Mouse (Mus musculus): ENCODE data around the gene Trp73. TPM values are rescaled to one million over a fixed set of nuclear protein-coding genes. Genes with fewer than 3 reads are reported as not detected.

Gene Trp73
- polyA plus RNA-seq, 1 experiment from 2014 or later = 0.20 TPM

DNA sequence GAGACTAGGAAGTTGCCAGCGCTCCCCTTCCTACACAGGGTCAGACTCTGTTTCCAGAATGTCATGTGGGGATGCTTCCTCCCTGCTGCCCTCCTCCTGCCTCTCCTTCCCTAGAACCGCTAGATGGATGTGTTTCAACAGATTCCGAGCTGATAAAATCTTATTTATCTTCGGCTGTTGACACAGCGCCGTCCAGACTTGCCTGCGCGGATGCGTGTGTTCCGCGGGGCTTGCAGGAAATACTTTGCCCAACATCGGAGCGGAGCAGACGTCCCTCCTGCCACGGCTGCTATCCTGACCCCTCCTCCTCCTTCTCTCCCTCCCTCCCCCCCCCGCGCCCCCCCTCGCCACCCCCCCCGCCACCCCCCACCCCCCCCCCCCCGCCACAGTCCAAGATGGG is 68.5 kb downstream of the Trp73 start:
- Histone ChIP-seq H3K9me3 (replicated peaks; ENCODE audit: control insufficient read depth, low read length) (no peaks in the 10 kb centered on the region), H3K36me3 (ENCODE audit: control insufficient read depth, insufficient read depth) (no peaks in the 10 kb centered on the region), H3K4me3 (ENCODE audit: low read length) (no peak overlapping the region), H3K4me1 (ENCODE audit: control insufficient read depth, insufficient read depth, low read length) (no peaks in the 10 kb centered on the region), H3K27me3 (ENCODE audit: control insufficient read depth, insufficient read depth, low read length) (peaks cover 28% of the 10 kb centered on the region), H3K9ac (ENCODE audit: low read length) (no peak overlapping the region), H3K4me2 (ENCODE audit: low read depth, low read length) (no peak overlapping the region), H3K27ac (ENCODE audit: low read length) (no peak overlapping the region)
- ATAC-seq (replicated peaks; ENCODE audit: extremely low read depth, insufficient read depth, low FRiP score) = no peak; the same call in 1 of the 2 replicates
- WGBS = 2% methylated on average over 15 of the region's 20 CpGs

DNA sequence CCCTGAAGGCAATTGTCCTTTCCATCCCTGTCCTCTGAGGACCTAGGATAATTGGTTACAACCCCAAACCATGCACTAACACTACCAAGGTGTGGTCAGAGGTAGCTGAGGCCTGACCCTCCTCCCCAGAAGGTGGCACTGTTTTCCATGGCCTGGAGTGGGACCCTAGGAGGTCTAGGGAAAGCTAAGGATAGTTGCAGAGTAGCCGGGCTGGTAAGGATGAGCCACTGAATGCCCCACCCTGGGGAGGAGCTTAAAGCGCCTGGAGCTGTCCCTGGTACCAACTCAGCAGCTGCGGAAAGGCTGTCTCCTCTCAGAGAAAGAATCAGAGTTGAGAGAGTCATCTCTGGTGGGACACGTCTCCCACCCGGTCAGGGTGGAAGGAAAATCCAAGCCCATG is 69.1 kb downstream of the Trp73 start:
- 0 out of 2 replicates have a peak, but pooled peaks have one; percentile 35 for ATAC-seq (replicated peaks; ENCODE audit: extremely low read depth, insufficient read depth, low FRiP score)

DNA sequence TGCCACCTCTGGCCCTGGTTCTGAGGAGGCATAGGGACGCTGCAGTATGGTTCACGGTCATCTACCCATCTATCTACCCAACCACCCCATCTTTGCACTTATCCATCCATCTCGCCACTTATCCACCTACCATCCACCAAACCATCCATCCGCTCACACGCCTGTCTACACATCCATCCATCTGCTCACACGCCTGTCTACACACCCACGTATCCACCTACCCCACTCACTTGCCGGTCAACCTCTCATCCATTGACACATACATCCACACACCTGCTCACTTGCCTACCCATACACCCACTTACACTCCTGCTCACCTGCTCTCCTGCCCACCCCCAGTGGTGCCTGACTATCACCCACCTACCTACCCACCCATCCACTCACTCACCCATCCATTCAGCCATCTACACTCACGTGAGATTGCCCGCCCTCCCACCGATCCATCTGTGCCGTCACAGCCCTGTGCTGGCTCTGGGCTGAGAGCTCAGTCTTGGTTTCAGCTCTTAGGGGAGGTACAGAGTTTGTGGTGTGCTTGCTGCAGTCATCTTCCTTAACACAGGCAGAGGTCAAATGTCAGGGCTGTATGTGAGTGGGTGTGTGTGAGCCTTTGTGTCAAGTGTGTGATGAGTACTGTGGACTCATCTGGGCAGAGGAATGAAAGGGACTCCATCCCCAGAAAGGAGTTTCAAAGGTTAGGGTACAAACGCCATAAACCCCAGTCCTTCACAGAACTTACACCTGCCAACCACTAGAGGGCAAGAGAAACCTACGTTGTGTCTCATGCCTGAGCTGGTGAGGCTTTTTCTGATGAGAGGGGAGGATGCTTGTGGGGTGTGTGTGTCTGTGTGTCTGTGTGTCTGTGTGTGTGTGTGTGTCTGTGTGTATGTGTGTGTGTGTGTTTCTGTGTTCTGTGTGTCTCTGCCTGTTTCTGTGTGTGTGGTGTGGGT is 74.9 kb downstream of the Trp73 start:
- no peaks in the 10 kb centered on the region for H3K4me1 ChIP-seq (ENCODE audit: control insufficient read depth, insufficient read depth, low read length)
- H3K4me3 ChIP-seq (ENCODE audit: low read length) = no peak overlapping the region
- H3K27me3 ChIP-seq (ENCODE audit: control insufficient read depth, insufficient read depth, low read length) = peaks cover 2% of the 10 kb centered on the region; the same call in 1 of the 2 replicates
- no peak overlapping the region for H3K4me2 ChIP-seq (ENCODE audit: low read depth, low read length)
- ATAC-seq (replicated peaks; ENCODE audit: extremely low read depth, insufficient read depth, low FRiP score) = no peak
- no peaks in the 10 kb centered on the region for H3K36me3 ChIP-seq (ENCODE audit: control insufficient read depth, insufficient read depth)
- H3K9me3 ChIP-seq (replicated peaks; ENCODE audit: control insufficient read depth, low read length) = no peaks in the 10 kb centered on the region
- H3K27ac ChIP-seq (ENCODE audit: low read length) = no peak overlapping the region
- no peak overlapping the region for H3K9ac ChIP-seq (ENCODE audit: low read length)
- 57% methylated on average over 14 of the region's 14 CpGs for WGBS

More for the DNA sequence above, 69.1 kb downstream of the Trp73 start:
- Histone ChIP-seq H3K27me3 (ENCODE audit: control insufficient read depth, insufficient read depth, low read length) (peaks cover 28% of the 10 kb centered on the region), H3K27ac (ENCODE audit: low read length) (no peak overlapping the region), H3K9me3 (replicated peaks; ENCODE audit: control insufficient read depth, low read length) (no peaks in the 10 kb centered on the region), H3K4me3 (ENCODE audit: low read length) (no peak overlapping the region), H3K4me1 (ENCODE audit: control insufficient read depth, insufficient read depth, low read length) (no peaks in the 10 kb centered on the region), H3K36me3 (ENCODE audit: control insufficient read depth, insufficient read depth) (no peaks in the 10 kb centered on the region), H3K9ac (ENCODE audit: low read length) (no peak overlapping the region), H3K4me2 (ENCODE audit: low read depth, low read length) (no peak overlapping the region)
- under 1% methylated on average over 5 of the region's 5 CpGs for WGBS

DNA sequence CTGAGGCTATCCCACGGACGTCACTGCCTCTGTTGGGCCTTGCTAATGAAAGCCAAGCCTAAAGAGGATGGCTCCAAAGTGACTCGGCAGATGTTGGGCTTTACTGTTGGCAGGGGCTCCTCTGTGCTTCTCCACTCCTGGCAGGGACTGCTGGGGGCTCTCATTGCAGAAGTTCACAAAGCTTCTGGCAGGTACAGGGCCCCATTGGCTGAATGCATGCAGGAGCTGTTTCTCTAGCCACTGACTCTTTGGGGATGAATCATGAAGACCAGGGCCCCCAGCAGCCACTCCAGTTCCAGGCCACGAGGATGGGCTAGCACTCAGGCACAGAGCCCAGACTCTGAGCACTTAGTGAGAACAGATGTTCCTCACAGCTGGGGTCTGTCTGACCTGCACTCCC is 82.3 kb downstream of the Trp73 start:
- Histone ChIP-seq H3K27ac (ENCODE audit: low read length) (no peak overlapping the region), H3K36me3 (ENCODE audit: control insufficient read depth, insufficient read depth) (no peaks in the 10 kb centered on the region), H3K4me2 (ENCODE audit: low read depth, low read length) (no peak overlapping the region), H3K4me3 (ENCODE audit: low read length) (no peak overlapping the region), H3K9ac (ENCODE audit: low read length) (no peak overlapping the region), H3K9me3 (replicated peaks; ENCODE audit: control insufficient read depth, low read length) (no peaks in the 10 kb centered on the region), H3K4me1 (ENCODE audit: control insufficient read depth, insufficient read depth, low read length) (no peaks in the 10 kb centered on the region), H3K27me3 (ENCODE audit: control insufficient read depth, insufficient read depth, low read length) (no peaks in the 10 kb centered on the region; the same call in 1 of the 2 replicates)
- ATAC-seq (replicated peaks; ENCODE audit: extremely low read depth, insufficient read depth, low FRiP score) = no peak
- WGBS = 52% methylated on average over 4 of the region's 4 CpGs

DNA sequence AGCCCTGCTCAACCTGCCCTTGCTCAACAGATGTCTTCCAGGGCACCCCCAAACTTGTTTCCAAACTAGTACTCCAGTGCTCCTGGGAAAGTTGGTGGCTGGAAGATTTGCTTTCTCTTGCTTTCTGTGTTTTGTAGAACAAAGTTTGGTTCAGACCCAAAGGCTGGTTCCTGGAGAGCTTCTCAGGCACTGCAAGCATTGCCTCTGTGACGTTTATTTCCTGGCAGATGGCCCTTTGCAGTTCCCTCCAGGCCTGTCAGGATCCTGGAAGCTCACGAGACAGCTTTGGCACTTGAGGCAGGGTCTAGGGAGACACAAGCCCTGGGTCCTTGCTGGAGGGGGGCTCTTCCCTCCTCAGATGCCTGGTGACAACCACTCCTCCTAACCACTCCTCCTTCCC is 83.3 kb downstream of the Trp73 start:
- Histone ChIP-seq H3K4me2 (ENCODE audit: low read depth, low read length) (no peak overlapping the region), H3K27ac (ENCODE audit: low read length) (peak overlapping the region; percentile 26; the same call in 1 of the 2 replicates), H3K4me1 (ENCODE audit: control insufficient read depth, insufficient read depth, low read length) (no peaks in the 10 kb centered on the region), H3K4me3 (ENCODE audit: low read length) (no peak overlapping the region), H3K9me3 (replicated peaks; ENCODE audit: control insufficient read depth, low read length) (no peaks in the 10 kb centered on the region), H3K9ac (ENCODE audit: low read length) (no peak overlapping the region), H3K27me3 (ENCODE audit: control insufficient read depth, insufficient read depth, low read length) (no peaks in the 10 kb centered on the region; the same call in 1 of the 2 replicates), H3K36me3 (ENCODE audit: control insufficient read depth, insufficient read depth) (no peaks in the 10 kb centered on the region)
- ATAC-seq (replicated peaks; ENCODE audit: extremely low read depth, insufficient read depth, low FRiP score) = no peak
- 30% methylated on average over 2 of the region's 2 CpGs for WGBS

DNA sequence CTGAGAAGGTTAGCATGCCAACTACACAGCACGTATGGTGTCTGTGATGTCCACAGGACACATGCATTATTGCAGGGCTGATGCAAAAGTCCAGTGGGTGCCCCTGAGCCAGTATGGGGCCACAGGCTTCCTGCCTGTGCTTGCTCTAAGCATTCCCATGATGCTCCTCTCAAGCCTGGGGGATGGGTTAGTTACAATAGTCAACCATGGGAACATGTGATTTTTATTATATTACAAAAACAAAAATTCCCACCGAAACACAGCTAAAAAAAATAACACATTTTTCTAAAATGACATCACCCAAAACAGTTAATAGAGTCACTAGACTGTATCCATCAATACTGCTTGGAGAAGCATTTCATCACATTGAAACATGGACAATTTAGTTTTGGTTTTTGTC is 84.0 kb downstream of the Trp73 start:
- H3K4me1 ChIP-seq (ENCODE audit: control insufficient read depth, insufficient read depth, low read length) = no peaks in the 10 kb centered on the region
- H3K36me3 ChIP-seq (ENCODE audit: control insufficient read depth, insufficient read depth) = no peaks in the 10 kb centered on the region
- H3K4me3 ChIP-seq (ENCODE audit: low read length) = no peak overlapping the region
- no peaks in the 10 kb centered on the region for H3K9me3 ChIP-seq (replicated peaks; ENCODE audit: control insufficient read depth, low read length)
- H3K27ac ChIP-seq (ENCODE audit: low read length) = peak overlapping the region; percentile 26; the same call in 1 of the 2 replicates
- H3K27me3 ChIP-seq (ENCODE audit: control insufficient read depth, insufficient read depth, low read length) = no peaks in the 10 kb centered on the region; the same call in 1 of the 2 replicates
- H3K9ac ChIP-seq (ENCODE audit: low read length) = no peak overlapping the region
- H3K4me2 ChIP-seq (ENCODE audit: low read depth, low read length) = no peak overlapping the region
- WGBS = 64% methylated on average over 2 of the region's 2 CpGs
- no peak for ATAC-seq (replicated peaks; ENCODE audit: extremely low read depth, insufficient read depth, low FRiP score)

DNA sequence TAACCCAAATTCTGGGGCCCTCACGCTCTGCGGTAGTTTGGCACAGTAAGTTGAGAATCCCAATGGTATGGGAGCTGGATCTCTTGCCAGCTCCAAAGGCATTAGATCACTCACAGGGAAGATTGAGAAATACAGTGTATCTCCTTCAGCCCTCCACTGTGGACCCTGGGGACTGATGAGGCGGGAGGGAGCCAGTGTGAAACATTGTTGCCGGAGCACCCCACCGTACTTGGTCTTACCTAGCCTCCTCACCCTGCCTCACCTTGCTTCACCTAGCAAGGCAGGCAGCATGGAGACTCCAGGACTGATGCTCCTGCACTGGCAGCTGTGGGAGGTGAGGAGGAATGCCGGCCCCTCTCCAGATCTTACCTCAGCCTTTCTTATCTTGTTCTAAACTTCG is 84.5 kb downstream of the Trp73 start:
- 65% methylated on average over 7 of the region's 7 CpGs for WGBS
- Histone ChIP-seq H3K9ac (ENCODE audit: low read length) (no peak overlapping the region), H3K4me1 (ENCODE audit: control insufficient read depth, insufficient read depth, low read length) (no peaks in the 10 kb centered on the region), H3K9me3 (replicated peaks; ENCODE audit: control insufficient read depth, low read length) (no peaks in the 10 kb centered on the region), H3K27ac (ENCODE audit: low read length) (no peak overlapping the region), H3K36me3 (ENCODE audit: control insufficient read depth, insufficient read depth) (no peaks in the 10 kb centered on the region), H3K4me2 (ENCODE audit: low read depth, low read length) (no peak overlapping the region), H3K27me3 (ENCODE audit: control insufficient read depth, insufficient read depth, low read length) (no peaks in the 10 kb centered on the region; the same call in 1 of the 2 replicates), H3K4me3 (ENCODE audit: low read length) (no peak overlapping the region)
- ATAC-seq (replicated peaks; ENCODE audit: extremely low read depth, insufficient read depth, low FRiP score) = no peak

DNA sequence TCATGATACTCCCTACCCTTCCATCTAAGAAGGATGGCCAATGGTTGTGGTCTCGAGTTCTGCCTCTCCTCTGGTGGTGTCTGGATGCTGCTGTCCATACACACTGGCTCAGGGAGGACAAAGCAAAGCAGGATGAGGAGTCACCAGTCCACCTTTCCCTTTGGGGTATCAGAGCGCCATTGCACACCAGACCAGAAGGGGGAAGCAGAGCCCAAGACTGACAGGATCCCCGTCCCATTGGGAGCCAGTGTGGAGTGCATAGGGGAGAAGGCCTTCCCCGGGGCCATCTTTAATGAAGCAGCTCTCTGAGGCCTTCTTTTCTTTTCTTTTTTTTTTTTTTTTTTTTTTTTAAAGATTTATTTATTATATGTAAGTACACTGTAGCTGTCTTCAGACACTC is 86.9 kb downstream of the Trp73 start:
- Histone ChIP-seq H3K4me1 (ENCODE audit: control insufficient read depth, insufficient read depth, low read length) (no peaks in the 10 kb centered on the region), H3K27me3 (ENCODE audit: control insufficient read depth, insufficient read depth, low read length) (no peaks in the 10 kb centered on the region; the same call in 1 of the 2 replicates), H3K27ac (ENCODE audit: low read length) (no peak overlapping the region), H3K9ac (ENCODE audit: low read length) (no peak overlapping the region), H3K9me3 (replicated peaks; ENCODE audit: control insufficient read depth, low read length) (no peaks in the 10 kb centered on the region), H3K4me2 (ENCODE audit: low read depth, low read length) (no peak overlapping the region), H3K4me3 (ENCODE audit: low read length) (no peak overlapping the region), H3K36me3 (ENCODE audit: control insufficient read depth, insufficient read depth) (no peaks in the 10 kb centered on the region)
- no peak for ATAC-seq (replicated peaks; ENCODE audit: extremely low read depth, insufficient read depth, low FRiP score)
- 55% methylated on average over 4 of the region's 4 CpGs for WGBS

DNA sequence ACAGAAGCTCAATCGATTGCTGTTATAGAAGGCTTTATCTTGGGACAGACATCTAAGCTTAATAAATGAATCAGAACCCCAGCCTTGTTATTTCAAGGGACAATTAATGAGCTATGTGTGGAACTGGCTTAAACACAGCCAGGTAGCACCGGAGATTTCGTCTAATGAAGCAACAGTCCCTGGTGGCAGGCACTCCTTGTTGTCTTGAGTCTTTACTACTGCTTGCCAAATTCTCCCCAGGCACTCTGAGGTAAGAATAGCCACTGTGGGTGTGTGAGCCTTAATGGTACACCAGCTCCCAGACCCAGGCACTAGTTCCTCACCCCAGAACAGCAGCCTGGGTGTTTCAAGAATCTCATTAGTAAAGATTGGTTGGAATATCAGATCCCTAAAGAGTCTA is 88.6 kb downstream of the Trp73 start:
- ATAC-seq (replicated peaks; ENCODE audit: extremely low read depth, insufficient read depth, low FRiP score) = no peak
- Histone ChIP-seq H3K27me3 (ENCODE audit: control insufficient read depth, insufficient read depth, low read length) (no peaks in the 10 kb centered on the region; the same call in 1 of the 2 replicates), H3K4me3 (ENCODE audit: low read length) (no peak overlapping the region), H3K4me1 (ENCODE audit: control insufficient read depth, insufficient read depth, low read length) (no peaks in the 10 kb centered on the region), H3K9ac (ENCODE audit: low read length) (no peak overlapping the region), H3K27ac (ENCODE audit: low read length) (no peak overlapping the region), H3K4me2 (ENCODE audit: low read depth, low read length) (no peak overlapping the region), H3K9me3 (replicated peaks; ENCODE audit: control insufficient read depth, low read length) (no peaks in the 10 kb centered on the region), H3K36me3 (ENCODE audit: control insufficient read depth, insufficient read depth) (no peaks in the 10 kb centered on the region)
- 85% methylated on average over 3 of the region's 3 CpGs for WGBS

Measured in heart, embryonic 16.5 days (tissue).